Mouse (Mus musculus) megakaryocyte progenitor cell, adult 5-6 weeks (primary cell): Measurements from ENCODE around the gene Ugt1a8. TPM values are rescaled to one million over a fixed set of nuclear protein-coding genes. Genes with fewer than 3 reads are reported as not detected.
"Not testable (repeated sequence)": the region's sequence is repeated elsewhere in the genome, so short reads cannot be mapped to it uniquely, and the experiment has no call there.

Experiments
- ATAC-seq: replicated peaks from 2 replicates; pipeline ENCODE4 v1.8.0; 2016; ENCODE audit warnings: mild to moderate bottlenecking, moderate TSS enrichment, inconsistent platforms; ENCODE audit not compliant: poor library complexity
- total RNA-seq, 2 experiments: library from RNA; stranded (forward) in 1 of 2; stranded (reverse) in 1 of 2; fragments of 157-497, 149-512 nt in 1 of 2; fragments of 200-1000 nt in 1 of 2; gene quantifications; 2 replicates each; pipeline versions ENCODE4 v1.2.3 to v1.2.4; 2015 to 2017

The Ugt1a8 gene
- total RNA-seq, 2 experiments from 2014 or later: not detected

GRCm38 (mm10) chr1:88172190-88172589 is 84.6 kb downstream of the Ugt1a8 start:
- not testable (repeated sequence) for ATAC-seq

GRCm38 (mm10) chr1:88179657-88180056 is 92.0 kb downstream of the Ugt1a8 start:
- no peak for ATAC-seq

DNA sequence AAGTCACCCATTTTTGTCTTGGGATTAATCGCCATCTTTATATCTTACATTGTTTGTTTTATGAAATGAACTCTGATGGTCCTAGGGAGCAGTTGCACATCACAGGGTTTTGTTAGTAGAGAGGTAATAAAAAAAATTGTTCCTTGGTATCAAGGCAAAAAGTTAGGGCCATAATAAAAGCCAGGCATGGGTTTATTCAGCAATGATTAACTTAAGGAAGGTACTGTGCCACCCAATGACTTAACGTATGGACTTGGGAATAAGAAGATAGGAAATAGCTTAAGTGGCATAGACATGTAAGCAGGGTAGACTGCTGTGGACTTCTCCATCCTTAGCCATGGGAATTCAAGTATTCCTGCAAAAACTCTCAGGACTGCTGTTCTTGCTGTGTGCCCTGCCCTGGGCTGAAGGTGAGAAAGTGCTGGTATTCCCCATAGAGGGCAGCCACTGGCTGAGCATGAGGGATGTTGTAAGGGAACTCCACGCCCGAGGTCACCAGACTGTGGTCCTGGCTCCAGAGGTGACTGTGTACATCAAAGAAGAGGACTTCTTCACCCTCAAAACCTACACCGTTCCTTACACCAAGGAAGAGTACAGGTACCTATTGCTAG is 98.8 kb downstream of the Ugt1a8 start:
- ATAC-seq: no peak

- ATAC-seq: no peak
These were observed 104.5 kb downstream of the Ugt1a8 start for GRCm38 (mm10) chr1:88192136-88192535.

GRCm38 (mm10) chr1:88195687-88196086 is 108.1 kb downstream of the Ugt1a8 start:
- no peak for ATAC-seq

DNA sequence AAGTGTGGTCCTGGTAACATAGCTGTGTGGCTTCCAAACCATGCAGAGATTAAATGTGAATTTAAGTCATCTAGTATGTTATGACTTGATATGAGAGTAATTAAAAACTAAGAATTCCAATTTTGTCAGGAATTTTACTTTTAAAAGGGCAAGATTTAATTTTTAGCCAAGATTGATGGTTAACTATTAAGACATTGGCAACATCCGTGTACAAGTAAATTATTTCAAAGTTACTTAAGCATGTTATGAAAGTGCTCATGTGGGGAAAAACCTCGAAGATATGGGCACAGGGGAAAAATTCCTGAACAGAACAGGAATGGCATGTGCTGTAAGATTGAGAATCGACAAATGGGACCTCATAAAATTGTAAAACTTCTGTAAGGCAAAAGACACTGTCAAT is 109.8 kb downstream of the Ugt1a8 start:
- ATAC-seq: no peak

GRCm38 (mm10) chr1:88199996-88200395 is 112.4 kb downstream of the Ugt1a8 start:
- ATAC-seq: no peak

- no peak for ATAC-seq
These were observed 112.8 kb downstream of the Ugt1a8 start, which contains the start of gene Ugt1a2 for GRCm38 (mm10) chr1:88200456-88200855. Ugt1a2 (plus strand) TSS chr1:88200601.

DNA sequence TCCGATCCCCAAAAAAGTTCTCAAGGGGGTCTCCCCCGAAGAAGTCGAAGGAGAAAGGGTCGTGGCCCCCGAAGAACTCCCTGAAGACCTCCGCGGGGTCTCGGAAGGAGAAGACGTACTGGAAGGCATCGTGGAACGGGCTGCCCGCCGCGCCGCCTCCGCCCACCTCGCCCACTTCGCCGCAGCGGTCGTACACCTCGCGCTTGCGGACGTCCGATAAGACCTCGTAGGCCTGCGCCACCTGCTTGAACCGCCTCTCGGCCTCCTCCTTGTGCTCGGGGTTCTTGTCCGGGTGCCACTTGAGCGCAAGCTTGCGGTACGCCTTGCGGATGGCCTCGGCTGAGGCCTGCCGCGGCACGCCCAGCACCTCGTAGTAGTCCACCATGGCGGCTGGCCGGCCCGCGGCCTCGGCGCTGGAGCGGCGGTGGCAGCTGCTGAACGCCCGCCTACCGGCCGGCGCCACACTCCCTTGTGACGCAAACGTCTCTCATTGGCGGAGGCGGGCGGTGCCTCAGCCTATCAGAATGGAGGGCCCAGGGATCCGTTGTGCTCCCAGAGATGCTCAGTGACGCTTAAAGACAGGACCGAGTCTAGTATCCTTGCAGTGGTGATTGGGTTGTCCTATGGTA is 117.8 kb downstream of the Ugt1a8 start, which contains the start of gene Dnajb3:
TSS of gene Dnajb3 (minus strand) at position 489 of the 629 bp plus-strand sequence.
- peak; percentile 69 for ATAC-seq

DNA sequence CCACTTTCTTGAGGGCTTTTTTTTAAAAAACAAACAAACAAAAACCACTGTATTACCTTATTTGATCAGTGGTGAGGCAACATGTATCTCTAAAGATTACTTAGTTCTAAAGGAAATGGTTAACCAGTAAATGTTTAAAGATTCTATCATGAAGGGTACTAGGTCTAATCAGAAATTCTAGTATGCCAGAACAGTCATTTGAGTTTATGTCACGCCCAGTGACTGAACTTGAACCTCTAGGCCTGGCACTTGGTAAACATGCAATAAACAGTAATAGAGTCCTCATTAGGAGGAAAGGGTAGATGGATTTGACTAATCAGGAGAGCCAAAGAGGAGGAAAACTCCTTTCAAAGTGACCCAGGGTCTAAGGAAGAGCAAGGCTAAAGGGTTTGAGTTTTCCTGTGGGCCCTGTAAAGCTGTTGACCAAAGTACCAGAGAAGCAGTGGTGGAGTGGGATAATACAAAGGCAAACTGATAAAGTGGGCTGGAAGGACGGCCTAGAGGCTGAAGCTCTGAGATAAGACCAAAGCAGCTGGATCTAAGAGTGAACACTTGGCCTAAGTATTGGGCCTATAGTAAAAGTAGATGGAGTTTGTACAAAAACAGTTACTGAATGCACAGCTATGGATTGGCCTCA is 119.3 kb downstream of the Ugt1a8 start:
- peak; percentile 79 for ATAC-seq

DNA sequence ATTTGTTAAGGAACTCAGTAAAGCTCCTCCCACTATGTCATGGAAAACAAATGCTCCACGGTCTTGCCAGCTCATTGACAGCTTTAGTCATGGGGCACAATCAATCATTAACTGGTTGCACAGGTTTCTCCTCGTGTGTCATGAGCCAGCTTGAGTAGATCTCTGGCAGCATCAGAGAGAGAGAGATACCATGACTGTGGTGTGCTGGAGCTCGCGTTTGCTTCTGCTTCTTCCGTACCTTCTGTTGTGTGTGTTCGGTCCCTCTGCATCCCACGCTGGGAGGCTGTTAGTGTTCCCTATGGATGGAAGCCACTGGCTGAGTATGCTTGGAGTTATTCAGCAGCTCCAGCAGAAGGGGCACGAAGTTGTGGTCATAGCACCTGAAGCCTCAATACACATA is 124.2 kb downstream of the Ugt1a8 start, which contains the start of gene Ugt1a1:
TSS of gene Ugt1a1 (plus strand) at position 148 of the 400 bp plus-strand sequence.
- ATAC-seq: no peak

- ATAC-seq: no peak
These were observed 124.9 kb downstream of the Ugt1a8 start for GRCm38 (mm10) chr1:88212341-88213045.

GRCm38 (mm10) chr1:88213061-88213460 is 125.4 kb downstream of the Ugt1a8 start:
- no peak for ATAC-seq

DNA sequence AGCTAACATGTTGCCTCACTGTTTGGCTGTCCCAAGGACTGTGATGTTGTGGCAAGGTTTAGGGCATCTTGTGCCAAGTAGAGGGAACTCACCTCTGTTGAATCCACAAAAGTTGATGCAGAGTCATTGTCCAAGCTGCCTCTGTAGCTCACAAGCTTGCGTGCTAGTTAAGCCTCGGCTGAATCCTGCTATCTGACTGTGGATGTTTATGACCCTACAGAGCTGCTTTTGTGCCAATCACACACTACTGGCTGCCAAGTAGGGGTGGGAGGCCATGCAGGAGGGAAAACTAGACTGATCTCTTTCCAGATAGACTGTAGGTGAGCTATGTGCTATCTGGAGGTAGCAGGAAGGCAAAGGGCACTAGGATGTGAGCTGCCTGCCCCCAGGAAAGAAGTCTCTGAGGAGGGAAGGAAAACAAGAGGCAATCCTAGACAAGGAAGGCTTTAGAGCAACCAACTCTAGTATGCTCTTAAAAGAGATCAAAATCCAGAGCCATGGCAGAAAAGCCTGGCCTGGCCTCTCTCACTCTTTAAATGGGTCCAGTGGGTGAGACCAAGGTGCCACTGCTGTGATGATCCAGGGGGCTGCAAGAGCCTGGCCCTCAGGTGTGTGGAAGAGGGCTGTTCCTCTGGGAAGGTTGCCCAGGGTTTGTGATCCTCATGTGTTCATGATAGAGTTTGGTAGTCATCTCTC is 126.3 kb downstream of the Ugt1a8 start:
- 0 out of 2 replicates have a peak, but pooled peaks have one; percentile 4 for ATAC-seq

GRCm38 (mm10) chr1:88214462-88214952 is 126.9 kb downstream of the Ugt1a8 start:
- no peak for ATAC-seq

DNA sequence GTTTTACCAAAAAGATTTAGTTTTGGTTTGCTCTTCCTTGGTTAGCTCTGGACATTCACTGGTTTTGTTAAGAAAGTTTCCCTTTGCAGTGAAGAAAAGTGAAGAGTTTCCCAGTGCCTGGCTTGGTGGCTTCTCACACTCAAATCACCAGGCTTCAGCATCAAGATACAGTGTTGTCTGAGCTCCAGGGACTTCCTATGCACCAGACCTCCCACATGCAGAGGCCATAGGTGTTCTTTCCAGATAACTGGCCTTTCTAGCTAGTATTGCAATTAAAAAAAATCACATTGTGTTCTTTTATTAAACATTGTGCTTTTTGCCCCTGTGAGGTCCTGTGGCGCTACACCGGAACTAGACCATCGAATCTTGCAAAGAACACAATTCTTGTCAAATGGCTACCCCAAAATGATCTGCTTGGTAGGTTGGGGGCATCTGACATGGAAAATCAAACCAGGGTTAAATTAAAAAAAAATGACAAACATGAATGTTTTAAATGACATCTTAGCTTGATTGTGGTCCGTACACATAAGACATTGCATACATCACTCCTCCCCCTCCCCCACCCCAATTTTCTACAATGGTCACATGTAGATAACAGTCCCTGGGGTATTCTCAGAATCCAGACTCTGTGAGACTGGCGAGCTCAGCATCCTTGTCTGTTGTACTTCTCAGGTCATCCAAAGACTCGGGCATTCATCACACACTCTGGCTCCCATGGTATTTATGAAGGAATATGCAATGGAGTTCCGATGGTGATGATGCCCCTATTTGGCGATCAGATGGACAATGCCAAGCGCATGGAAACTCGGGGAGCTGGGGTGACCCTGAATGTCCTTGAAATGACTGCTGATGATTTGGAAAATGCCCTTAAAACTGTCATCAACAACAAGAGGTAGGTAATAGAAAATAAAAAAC is 128.1 kb downstream of the Ugt1a8 start:
- ATAC-seq: no peak

DNA sequence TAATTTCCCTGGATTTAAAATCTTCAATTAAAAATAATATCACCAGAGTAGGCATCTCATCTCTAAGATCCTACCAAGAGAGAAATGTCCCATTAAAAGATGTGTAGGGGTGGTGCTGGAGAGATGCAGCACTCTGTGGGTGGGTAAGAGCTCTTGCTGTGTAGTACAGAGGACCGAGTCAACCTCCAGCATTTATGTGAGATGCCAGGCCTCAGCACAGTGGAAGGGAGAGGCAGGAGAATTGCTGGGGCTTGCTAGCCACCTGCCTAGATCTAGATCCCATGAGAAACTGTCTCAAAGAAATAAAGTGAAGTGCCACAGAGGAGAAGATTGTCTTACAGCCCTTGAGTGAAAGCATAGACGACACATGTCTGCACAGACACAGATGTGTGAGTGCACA is 128.9 kb downstream of the Ugt1a8 start:
- ATAC-seq: no peak

DNA sequence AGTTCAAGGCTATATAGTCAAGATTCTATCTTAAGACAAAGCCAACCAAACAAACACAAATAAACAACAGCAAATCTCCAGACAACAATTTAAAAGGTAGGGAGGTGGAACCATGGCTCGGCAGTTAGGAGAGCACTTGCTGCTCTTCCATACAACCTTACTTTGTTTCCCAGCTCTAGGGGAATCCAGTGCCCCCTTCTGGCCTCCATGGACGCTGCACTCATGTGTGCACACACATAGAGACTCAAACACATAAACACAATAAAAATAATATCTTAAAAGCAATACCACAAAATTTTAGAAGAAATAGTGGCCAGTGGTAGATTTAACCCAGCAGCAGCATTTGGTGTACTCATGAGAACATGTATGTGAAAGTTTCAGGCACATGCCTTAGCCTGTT is 129.5 kb downstream of the Ugt1a8 start:
- no peak for ATAC-seq

GRCm38 (mm10) chr1:88217576-88217975 is 130.0 kb downstream of the Ugt1a8 start:
- ATAC-seq: no peak

GRCm38 (mm10) chr1:88218051-88218450 is 130.4 kb downstream of the Ugt1a8 start:
- no peak for ATAC-seq
